ENCODE assay signal across 8 mouse cellular contexts in the genomic region with DNA sequence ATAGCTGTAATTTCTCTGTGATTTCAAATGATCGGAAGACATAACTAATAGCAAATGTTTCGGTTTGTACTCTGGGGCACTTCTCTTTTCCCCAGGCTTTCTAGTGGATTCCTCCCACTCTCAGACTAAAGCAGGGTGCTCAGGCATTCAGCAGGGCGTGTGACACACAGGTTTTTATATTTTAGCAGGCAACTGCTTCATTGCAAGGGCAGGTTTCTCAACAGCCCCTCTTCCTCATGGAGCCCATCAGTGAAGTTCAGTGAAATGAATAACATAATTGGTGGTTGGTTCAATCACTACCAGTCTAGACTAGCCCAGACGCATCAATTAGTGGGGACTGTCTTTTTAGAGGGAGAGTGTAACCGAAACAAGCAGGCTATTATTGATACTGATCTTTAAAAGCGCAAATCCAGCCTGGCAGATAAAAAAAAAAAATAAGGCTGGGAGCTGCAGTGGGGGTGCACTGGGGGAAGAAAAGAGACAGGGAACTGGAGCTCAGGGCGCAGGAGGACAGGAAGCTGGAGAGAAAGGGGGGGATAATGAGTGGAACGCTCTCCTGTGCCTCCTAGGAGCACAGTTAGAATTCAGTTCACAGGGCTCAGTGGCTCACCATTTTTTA.
A peak's percentile ranks its signal among the peaks of the same experiment; 100 is the strongest.
DNase-seq lines count a peak whose midpoint lies in the region; TF ChIP-seq lines count a peak whose summit lies in the region.

No protein-coding gene starts in this region.

- no peak for TF ChIP-seq POLR2A in cortical plate, adult 2 months (IDR thresholded peaks at IDR 0.05; ENCODE audit: extremely low read depth, insufficient read depth, low read length)
- TF ChIP-seq POLR2A in lung, adult 2 months (IDR thresholded peaks at IDR 0.05; ENCODE audit: borderline replicate concordance, extremely low read depth, low read depth, low read length) = no peak

- H3K4me1 ChIP-seq in cortical plate, adult 2 months (ENCODE audit: control insufficient read depth, insufficient read depth, low read length) = peaks cover 4% of the 10 kb centered on the region; the same call in 1 of the 2 replicates
- H3K4me1 ChIP-seq in midbrain, embryonic 10.5 days = peaks cover 69% of the 10 kb centered on the region
- no peaks in the 10 kb centered on the region for H3K4me1 ChIP-seq in lung, adult 2 months (ENCODE audit: control insufficient read depth, insufficient read depth, low read length)

- peak overlapping the region; percentile 36 for H3K4me3 ChIP-seq in cortical plate, adult 2 months (ENCODE audit: insufficient read depth, low read length)
- H3K4me3 ChIP-seq in midbrain, embryonic 10.5 days = peak overlapping the region; percentile 80
- H3K4me3 ChIP-seq in lung, adult 2 months (replicated peaks; ENCODE audit: extremely low read depth, low read depth, low read length) = no peak overlapping the region

- 34% methylated on average over 8 of the region's 8 CpGs for WGBS in midbrain, embryonic 10.5 days
- WGBS in lung, adult 2 months = 35% methylated on average over 8 of the region's 8 CpGs

- no peaks in the 10 kb centered on the region for H3K9me3 ChIP-seq in midbrain, embryonic 10.5 days (replicated peaks)

- peak overlapping the region; percentile 88 for H3K27ac ChIP-seq in cortical plate, adult 2 months (ENCODE audit: insufficient read depth, low read length)
- H3K27ac ChIP-seq in midbrain, embryonic 10.5 days (replicated peaks) = peak overlapping the region; percentile 97

- H3K36me3 ChIP-seq in midbrain, embryonic 10.5 days = peaks cover 34% of the 10 kb centered on the region

- no peak for TF ChIP-seq CTCF in cortical plate, adult 2 months (IDR thresholded peaks at IDR 0.05; ENCODE audit: extremely low read depth, insufficient read depth, low read length)
- TF ChIP-seq CTCF in lung, adult 2 months (IDR thresholded peaks at IDR 0.05; ENCODE audit: insufficient read depth, low read length) = no peak

- H3K27me3 ChIP-seq in midbrain, embryonic 10.5 days (ENCODE audit: low read depth, poor library complexity, severe bottlenecking) = no peaks in the 10 kb centered on the region

- DNase-seq in kidney, postnatal 10 days = peak; percentile 22
- no peak for DNase-seq in kidney, adult 11 months
- DNase-seq in forelimb bud, embryonic 11.5 days (ENCODE audit: low read depth, low spot score) = peak; percentile 56
- peak; percentile 39 for DNase-seq in midbrain, embryonic 10.5 days (ENCODE audit: low spot score)
- no peak for DNase-seq in ovary, adult 18-20 months (ENCODE audit: low spot score)
- no peak for DNase-seq in ovary, postnatal 10 days (ENCODE audit: low spot score)
- no peak for DNase-seq in lung, adult 2 months

Comparison
In these comparisons a context has a peak if more than half of its experiments do, and no peak if none do; other contexts are left out.
1. DNase-seq: peak in kidney, postnatal 10 days (single experiment), forelimb bud, embryonic 11.5 days (single experiment) and midbrain, embryonic 10.5 days (single experiment); none in kidney, adult 11 months (single experiment), ovary, adult 18-20 months (single experiment), ovary, postnatal 10 days (single experiment) and lung, adult 2 months (single experiment).